Mouse (Mus musculus): ENCODE data around the gene Ubap1l.

DNA sequence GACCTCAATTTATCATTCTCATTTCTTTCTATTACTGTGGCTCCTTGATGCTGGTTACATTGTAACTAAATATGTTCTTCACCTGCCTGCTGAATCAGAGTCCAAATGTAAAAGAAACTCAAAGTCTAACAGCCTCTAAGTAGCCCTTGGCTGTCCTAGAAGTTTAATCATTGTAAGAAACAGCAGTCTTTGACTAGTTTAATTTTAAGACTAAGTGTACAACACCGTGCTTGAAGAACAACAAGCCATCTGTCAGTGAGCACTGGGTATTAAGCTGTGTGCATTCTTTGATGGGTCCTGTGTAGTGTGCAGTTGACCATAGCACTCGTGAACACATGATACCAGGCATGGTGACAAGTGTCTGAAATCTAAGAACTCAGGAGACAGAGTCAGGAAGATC, 66.7 kb downstream of the Ubap1l start:
- TF ChIP-seq MEF2A (IDR thresholded peaks at IDR 0.05; ENCODE audit: borderline replicate concordance, low read depth, low read length) (no peak), CTCF (conservative IDR thresholded peaks at IDR 0.05 in 1 of 2, IDR thresholded peaks at IDR 0.05 in 1 of 2; ENCODE audit: low read depth in 2 of 2, low read length in 2 of 2) (no peak), MAFK (IDR thresholded peaks at IDR 0.05; ENCODE audit: insufficient replicate concordance, low read length) (no peak), POLR2A (IDR thresholded peaks at IDR 0.05; ENCODE audit: low read depth, low read length) (no peak)

All from CH12.LX (cell line).